Mouse (Mus musculus) gastrocnemius, adult 18-20 months (tissue): Measurements from ENCODE around the gene H2al1m. TPM values are rescaled to one million over a fixed set of nuclear protein-coding genes. Genes with fewer than 3 reads are reported as not detected.
A peak's percentile ranks its signal among the peaks of the same experiment; 100 is the strongest.
"Not testable (repeated sequence)": the region's sequence is repeated elsewhere in the genome, so short reads cannot be mapped to it uniquely, and the experiment has no call there.

Experiments
- DNase-seq: peaks from one replicate; pipeline ENCODE4 v3.0.0; 2021; ENCODE audit warnings: low spot score
- total RNA-seq, 2 experiments: library from RNA; stranded (reverse); gene quantifications; 2 replicates each; pipeline ENCODE4 v1.2.3; 2021

H2al1m gene
- total RNA-seq, 2 experiments from 2014 or later = 0.64 TPM; not detected in 1

- DNase-seq = not testable (repeated sequence)
Observed at GRCm38 (mm10) chrX:9327954-9328353, 44.4 kb downstream of the H2al1m start.

GRCm38 (mm10) chrX:9332366-9332962, 48.9 kb downstream of the H2al1m start:
- DNase-seq = peak; percentile 12

GRCm38 (mm10) chrX:9333035-9333434, 49.5 kb downstream of the H2al1m start:
- peak; percentile 16 for DNase-seq

Other genes with a start within 250 kb of the H2al1m start
- gene Fthl17f, start 220.7 kb upstream of the H2al1m start, total RNA-seq = not detected
- gene 4930402K13Rik, start 179.2 kb upstream of the H2al1m start, total RNA-seq = not detected
- gene Lancl3, start 83.9 kb upstream of the H2al1m start, total RNA-seq = under 1 TPM; 0.64 to 0.73 TPM
- not detected for gene Gm14862, start 26.9 kb upstream of the H2al1m start, total RNA-seq
- gene Xk, start 11.0 kb upstream of the H2al1m start, total RNA-seq = 1 to 10 TPM; 4.7 to 6.5 TPM
- not detected for gene H2al1k, start 66.9 kb downstream of the H2al1m start, total RNA-seq
- gene Cybb, start 204.0 kb downstream of the H2al1m start, total RNA-seq = 1 to 10 TPM; 1.1 to 1.2 TPM